Mouse (Mus musculus) adrenal gland, postnatal 4 days (tissue): ENCODE data around the gene Slc39a5. TPM values are rescaled to one million over a fixed set of nuclear protein-coding genes. Genes with fewer than 3 reads are reported as not detected.

Experiments
- DNase-seq, 2 experiments: peaks; one replicate each; pipeline ENCODE4 v3.0.0; 2021 to 2022; ENCODE audit warnings: low spot score in 2 of 2, mixed read lengths in 2 of 2
- long read RNA-seq, 2 experiments: library from polyadenylated mRNA; stranded (forward); transcript quantifications; one replicate each; pipeline ENCODE4 v2.0.0; 2021
- total RNA-seq, 2 experiments: library from RNA; stranded (reverse); gene quantifications; 2 replicates each; pipeline ENCODE4 v1.2.3; 2021

Slc39a5 gene
- total RNA-seq: 10 to 100 TPM in 1 of 2 experiments, 1 to 10 TPM in 1; 5.7 to 13.2 TPM
- long read RNA-seq, experiment 1, transcript Slc39a5-201 (12 exons, 1,947 nt): major isoform, 7 of 10 reads
- long read RNA-seq, experiment 1, partial matches to known transcripts: 1 of 10 reads
- long read RNA-seq, experiment 1, other reads (novel, unspliced or antisense): 2 of 10 reads
- long read RNA-seq, experiment 2, transcript Slc39a5-201 (12 exons, 1,947 nt): major isoform, 13 of 30 reads
- long read RNA-seq, experiment 2, partial matches to known transcripts: 3 of 30 reads
- long read RNA-seq, experiment 2, other reads (novel, unspliced or antisense): 14 of 30 reads

- no peak for DNase-seq
These were observed at the start of gene Slc39a5 for GRCm38 (mm10) chr10:128401056-128401455. Gene Slc39a5 (minus strand): TSS chr10:128401229.

- no peak for DNase-seq
These were observed 44.4 kb upstream of the Slc39a5 start for GRCm38 (mm10) chr10:128445407-128445806.

- no peak for DNase-seq
These were observed 43.3 kb upstream of the Slc39a5 start for GRCm38 (mm10) chr10:128444354-128444753.

- DNase-seq: no peak
These were observed 41.7 kb upstream of the Slc39a5 start for GRCm38 (mm10) chr10:128442718-128443117.

- DNase-seq: no peak
These were observed 40.5 kb upstream of the Slc39a5 start for GRCm38 (mm10) chr10:128441324-128442119.

GRCm38 (mm10) chr10:128440407-128440806 lies 39.4 kb upstream of the Slc39a5 start:
- DNase-seq: no peak

GRCm38 (mm10) chr10:128438675-128439279 lies 37.7 kb upstream of the Slc39a5 start:
- no peak for DNase-seq

- DNase-seq: no peak
These were observed 35.3 kb upstream of the Slc39a5 start for GRCm38 (mm10) chr10:128436376-128436775.

- DNase-seq: no peak
These were observed 34.8 kb upstream of the Slc39a5 start for GRCm38 (mm10) chr10:128435873-128436272.

GRCm38 (mm10) chr10:128435186-128435823 lies 34.3 kb upstream of the Slc39a5 start:
- DNase-seq: peak in 1 of 2 experiments; percentile 49

- no peak for DNase-seq
These were observed 33.7 kb upstream of the Slc39a5 start for GRCm38 (mm10) chr10:128434681-128435080.

GRCm38 (mm10) chr10:128433417-128433816 lies 32.4 kb upstream of the Slc39a5 start:
- no peak for DNase-seq

- DNase-seq: no peak
These were observed 28.4 kb upstream of the Slc39a5 start for GRCm38 (mm10) chr10:128429454-128429853.

- DNase-seq: no peak
These were observed 28.0 kb upstream of the Slc39a5 start for GRCm38 (mm10) chr10:128429052-128429451.

- no peak for DNase-seq
These were observed 24.2 kb upstream of the Slc39a5 start for GRCm38 (mm10) chr10:128425260-128425659.

- no peak for DNase-seq
These were observed 23.6 kb upstream of the Slc39a5 start for GRCm38 (mm10) chr10:128424604-128425003.

- DNase-seq: no peak
These were observed 21.4 kb upstream of the Slc39a5 start for GRCm38 (mm10) chr10:128422426-128422825.

GRCm38 (mm10) chr10:128414848-128415247 lies 13.8 kb upstream of the Slc39a5 start:
- DNase-seq: no peak

- no peak for DNase-seq
These were observed 12.0 kb upstream of the Slc39a5 start for GRCm38 (mm10) chr10:128413076-128413475.

GRCm38 (mm10) chr10:128412558-128412957 lies 11.5 kb upstream of the Slc39a5 start:
- DNase-seq: no peak

- DNase-seq: no peak
These were observed 11.0 kb upstream of the Slc39a5 start for GRCm38 (mm10) chr10:128412055-128412381.
